Mouse (Mus musculus) hindbrain, postnatal 0 days (tissue): ENCODE data around the gene Shc2. TPM values are rescaled to one million over a fixed set of nuclear protein-coding genes. Genes with fewer than 3 reads are reported as not detected.

Source experiments
- ATAC-seq: fragments of 200-750 bp; cut with Nextera tagmentation; 2 replicates; pipeline ENCODE4 v1.8.0; 2017; ENCODE audit warnings: mild to moderate bottlenecking, moderate TSS enrichment, moderate library complexity
- DNase-seq: peaks from one replicate; pipeline ENCODE4 v3.0.0-alpha.2; 2015; ENCODE audit warnings: low spot score
- H3K27ac ChIP-seq: fragments of 300-500 bp; sonication (generic); 2 replicates; pipeline ENCODE4 v1.5.1; 2014; ENCODE audit warnings: mild to moderate bottlenecking
- H3K27me3 ChIP-seq: fragments of 300-500 bp; sonication (generic); 2 replicates; pipeline ENCODE4 v1.6.1; 2014; ENCODE audit warnings: low read length, mixed read lengths; ENCODE audit not compliant: insufficient read depth
- H3K36me3 ChIP-seq: fragments of 300-500 bp; sonication (generic); 2 replicates; pipeline ENCODE4 v1.6.1; 2014; ENCODE audit warnings: low read length, mixed read lengths; ENCODE audit not compliant: insufficient read depth
- H3K4me1 ChIP-seq: fragments of 300-500 bp; sonication (generic); 2 replicates; pipeline ENCODE4 v1.6.1; 2014; ENCODE audit warnings: antibody characterized with exemption, low read length, mixed read lengths; ENCODE audit not compliant: insufficient read depth
- H3K4me2 ChIP-seq: fragments of 300-500 bp; sonication (generic); 2 replicates; pipeline ENCODE4 v1.6.1; 2014; ENCODE audit warnings: low read depth, mild to moderate bottlenecking, low read length, moderate library complexity, mixed read lengths
- H3K4me3 ChIP-seq: fragments of 300-500 bp; sonication (generic); 2 replicates; pipeline ENCODE4 v1.5.1; 2014; ENCODE audit warnings: low read length
- H3K9ac ChIP-seq: fragments of 300-500 bp; sonication (generic); replicated peaks from 2 replicates; pipeline ENCODE4 v1.6.1; 2014; ENCODE audit warnings: mild to moderate bottlenecking, low read length, moderate library complexity, mixed read lengths
- H3K9me3 ChIP-seq: fragments of 300-500 bp; sonication (generic); 2 replicates; pipeline ENCODE4 v1.6.1; 2016; ENCODE audit warnings: low read length, mixed read lengths
- CTCF ChIP-seq: IDR thresholded peaks from 2 replicates; pipeline ENCODE4 v1.5.1; 2016; ENCODE audit warnings: antibody characterized with exemption, control low read depth, low read depth
- WGBS: fragments of 180-500 bp; shearing (Covaris S2); extraction: QIAGEN DNeasy Blood & Tissue Kit; methylation state at CpG from one replicate; pipeline ENCODE4 v1.1.7; 2014; 5-methylcytosine and 5-hydroxymethylcytosine counted together
- polyA plus RNA-seq: library from polyadenylated mRNA; unstranded; fragments of >200 nt; fragmentation: Nextera tagmentation; extraction: Ambion mirVana; gene quantifications from 2 replicates; pipeline ENCODE4 v1.2.1, GENCODE M21; 2015
- total RNA-seq: library from RNA; depleted of rRNA; stranded (reverse); fragments of >200 nt; gene quantifications from 2 replicates; pipeline ENCODE4 v1.2.3, GENCODE M21; 2014; rRNA removed

Gene Shc2
- total and polyA plus RNA-seq, 2 experiments from 2014 or later: 21.3 to 66.2 TPM

- DNase-seq: no peak
- 89% methylated on average over 6 of the region's 6 CpGs for WGBS
- no peaks in the 10 kb centered on the region for H3K4me1 ChIP-seq
- H3K4me2 ChIP-seq: no peak overlapping the region
- H3K36me3 ChIP-seq: no peaks in the 10 kb centered on the region
- no peaks in the 10 kb centered on the region for H3K27me3 ChIP-seq
- no peak overlapping the region for H3K4me3 ChIP-seq
- no peaks in the 10 kb centered on the region for H3K9me3 ChIP-seq
- ATAC-seq: no peak
- no peak for TF ChIP-seq CTCF
- H3K9ac ChIP-seq: no peak overlapping the region
- H3K27ac ChIP-seq: no peak overlapping the region
These were observed 62.9 kb downstream of the Shc2 start for GRCm38 (mm10) chr10:79574796-79575195.

DNA sequence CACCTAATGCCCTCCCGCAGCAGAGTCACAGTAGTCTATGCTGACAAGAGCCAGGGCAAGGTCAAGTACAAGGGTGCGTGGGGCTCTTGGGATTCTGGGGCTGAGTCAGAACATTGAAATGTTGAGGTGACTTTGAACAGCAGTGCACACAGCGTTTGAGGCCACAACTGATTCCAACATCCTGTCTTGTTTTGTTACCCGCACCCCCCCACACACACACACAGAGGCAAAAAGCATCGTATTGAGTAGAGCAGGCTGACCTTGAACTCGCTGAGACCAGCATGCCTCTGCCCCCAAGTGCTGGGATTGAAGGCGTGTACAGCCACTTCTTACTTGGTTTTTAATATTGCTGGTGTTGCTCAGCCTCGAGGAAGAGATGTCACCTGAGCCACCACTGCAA, 63.4 kb downstream of the Shc2 start:
- no peak overlapping the region for H3K9ac ChIP-seq
- no peak overlapping the region for H3K4me3 ChIP-seq
- ATAC-seq: no peak
- no peak for TF ChIP-seq CTCF
- H3K4me1 ChIP-seq: no peaks in the 10 kb centered on the region
- H3K36me3 ChIP-seq: no peaks in the 10 kb centered on the region
- no peak for DNase-seq
- H3K27ac ChIP-seq: no peak overlapping the region
- H3K27me3 ChIP-seq: no peaks in the 10 kb centered on the region
- 87% methylated on average over 8 of the region's 8 CpGs for WGBS
- no peaks in the 10 kb centered on the region for H3K9me3 ChIP-seq
- no peak overlapping the region for H3K4me2 ChIP-seq

- H3K9me3 ChIP-seq: no peaks in the 10 kb centered on the region
- no peaks in the 10 kb centered on the region for H3K27me3 ChIP-seq
- DNase-seq: no peak
- H3K4me1 ChIP-seq: no peaks in the 10 kb centered on the region
- no peak overlapping the region for H3K4me3 ChIP-seq
- WGBS: 81% methylated on average over 6 of the region's 6 CpGs
- TF ChIP-seq CTCF: no peak
- no peaks in the 10 kb centered on the region for H3K36me3 ChIP-seq
- no peak overlapping the region for H3K4me2 ChIP-seq
- no peak for ATAC-seq
- no peak overlapping the region for H3K9ac ChIP-seq
- no peak overlapping the region for H3K27ac ChIP-seq
These were observed 64.1 kb downstream of the Shc2 start for GRCm38 (mm10) chr10:79573611-79574010.

DNA sequence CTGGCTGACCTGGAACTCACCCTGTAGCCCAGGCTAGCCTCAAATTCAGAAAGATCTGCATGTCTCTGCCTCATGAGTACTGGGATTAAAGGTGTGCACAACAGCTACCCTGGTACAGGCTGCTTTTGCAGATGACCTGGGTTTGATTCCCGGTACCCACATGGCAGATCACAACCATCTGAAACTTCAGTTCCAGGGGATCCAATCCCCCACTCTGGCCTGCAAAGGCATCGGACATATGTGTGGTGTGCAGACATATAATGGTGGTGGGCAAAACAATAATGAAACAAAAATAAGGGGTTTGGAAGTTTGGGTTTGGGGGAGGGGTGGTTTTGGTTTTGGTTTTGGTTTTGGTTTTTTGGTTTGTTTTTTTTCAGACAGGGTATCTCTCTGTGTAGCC, 66.4 kb downstream of the Shc2 start:
- no peak overlapping the region for H3K4me3 ChIP-seq
- no peaks in the 10 kb centered on the region for H3K27me3 ChIP-seq
- no peak overlapping the region for H3K27ac ChIP-seq
- H3K9ac ChIP-seq: no peak overlapping the region
- 93% methylated on average over 2 of the region's 2 CpGs for WGBS
- no peaks in the 10 kb centered on the region for H3K36me3 ChIP-seq
- no peak for DNase-seq
- ATAC-seq: no peak
- no peaks in the 10 kb centered on the region for H3K9me3 ChIP-seq
- H3K4me2 ChIP-seq: no peak overlapping the region
- TF ChIP-seq CTCF: no peak
- H3K4me1 ChIP-seq: no peaks in the 10 kb centered on the region

- H3K4me1 ChIP-seq: no peaks in the 10 kb centered on the region
- no peaks in the 10 kb centered on the region for H3K36me3 ChIP-seq
- no peak for TF ChIP-seq CTCF
- no peak overlapping the region for H3K4me3 ChIP-seq
- H3K27ac ChIP-seq: no peak overlapping the region
- H3K27me3 ChIP-seq: no peaks in the 10 kb centered on the region
- no peak overlapping the region for H3K4me2 ChIP-seq
- DNase-seq: no peak
- WGBS: 93% methylated on average over 5 of the region's 5 CpGs
- no peak overlapping the region for H3K9ac ChIP-seq
- no peaks in the 10 kb centered on the region for H3K9me3 ChIP-seq
- no peak for ATAC-seq
These were observed 67.8 kb downstream of the Shc2 start for GRCm38 (mm10) chr10:79569921-79570320.

Other genes with a start within 250 kb of the Shc2 start
- gene Vmn2r83, start 169.2 kb downstream of the Shc2 start, total RNA-seq: not detected in 2 replicates
- 0.04 TPM in 1 of 2 replicates, not detected in the other for gene Vmn2r83, start 169.2 kb downstream of the Shc2 start, polyA plus RNA-seq
- 30.3 and 38.0 TPM in 2 replicates for gene Plpp2, start 104.1 kb downstream of the Shc2 start, total RNA-seq
- 16.9 and 17.7 TPM in 2 replicates for gene Plpp2, start 104.1 kb downstream of the Shc2 start, polyA plus RNA-seq
- 115 and 126 TPM in 2 replicates for gene Mier2, start 82.7 kb downstream of the Shc2 start, total RNA-seq
- gene Mier2, start 82.7 kb downstream of the Shc2 start, polyA plus RNA-seq: 36.3 and 37.5 TPM in 2 replicates
- not detected in 2 replicates for gene Theg, start 50.6 kb downstream of the Shc2 start, total RNA-seq
- not detected in 2 replicates for gene Theg, start 50.6 kb downstream of the Shc2 start, polyA plus RNA-seq
- gene C2cd4c, start 23.9 kb downstream of the Shc2 start, total RNA-seq: 31.9 and 37.6 TPM in 2 replicates
- gene C2cd4c, start 23.9 kb downstream of the Shc2 start, polyA plus RNA-seq: 1.0 and 1.1 TPM in 2 replicates
- gene Odf3l2, start 7.8 kb upstream of the Shc2 start, total RNA-seq: 0.42 and 2.0 TPM in 2 replicates
- 0.60 and 0.71 TPM in 2 replicates for gene Odf3l2, start 7.8 kb upstream of the Shc2 start, polyA plus RNA-seq
- gene Madcam1, start 26.6 kb upstream of the Shc2 start, total RNA-seq: 0.90 and 2.1 TPM in 2 replicates
- gene Madcam1, start 26.6 kb upstream of the Shc2 start, polyA plus RNA-seq: 0.98 and 1.4 TPM in 2 replicates
- gene Tpgs1, start 31.5 kb upstream of the Shc2 start, total RNA-seq: 117 and 135 TPM in 2 replicates
- 132 and 133 TPM in 2 replicates for gene Tpgs1, start 31.5 kb upstream of the Shc2 start, polyA plus RNA-seq
- gene Cdc34, start 44.3 kb upstream of the Shc2 start, total RNA-seq: 65.1 and 76.7 TPM in 2 replicates
- 69.8 and 71.3 TPM in 2 replicates for gene Cdc34, start 44.3 kb upstream of the Shc2 start, polyA plus RNA-seq
- 0.22 and 0.63 TPM in 2 replicates for gene Gzmm, start 51.1 kb upstream of the Shc2 start, total RNA-seq
- 1.2 TPM in 2 replicates for gene Gzmm, start 51.1 kb upstream of the Shc2 start, polyA plus RNA-seq
- 1,127 and 1,151 TPM in 2 replicates for gene Bsg, start 66.6 kb upstream of the Shc2 start, total RNA-seq
- gene Bsg, start 66.6 kb upstream of the Shc2 start, polyA plus RNA-seq: 1,243 and 1,259 TPM in 2 replicates
- 92.6 and 101 TPM in 2 replicates for gene Hcn2, start 78.7 kb upstream of the Shc2 start, total RNA-seq
- 5.5 and 6.6 TPM in 2 replicates for gene Hcn2, start 78.7 kb upstream of the Shc2 start, polyA plus RNA-seq
- 30.4 and 36.5 TPM in 2 replicates for gene Polrmt, start 108.7 kb upstream of the Shc2 start, total RNA-seq
- gene Polrmt, start 108.7 kb upstream of the Shc2 start, polyA plus RNA-seq: 29.7 and 32.6 TPM in 2 replicates
- 1.3 and 2.2 TPM in 2 replicates for gene Fgf22, start 117.2 kb upstream of the Shc2 start, total RNA-seq
- 3.8 and 5.1 TPM in 2 replicates for gene Fgf22, start 117.2 kb upstream of the Shc2 start, polyA plus RNA-seq
- gene Rnf126, start 129.0 kb upstream of the Shc2 start, total RNA-seq: 112 and 120 TPM in 2 replicates
- gene Rnf126, start 129.0 kb upstream of the Shc2 start, polyA plus RNA-seq: 108 and 119 TPM in 2 replicates
- gene Fstl3, start 139.4 kb upstream of the Shc2 start, total RNA-seq: 2.6 and 3.3 TPM in 2 replicates
- gene Fstl3, start 139.4 kb upstream of the Shc2 start, polyA plus RNA-seq: 3.1 and 3.2 TPM in 2 replicates
- 0.54 and 1.8 TPM in 2 replicates for gene Prss57, start 153.0 kb upstream of the Shc2 start, total RNA-seq
- 0.13 and 0.33 TPM in 2 replicates for gene Prss57, start 153.0 kb upstream of the Shc2 start, polyA plus RNA-seq
- 156 and 157 TPM in 2 replicates for gene Palm, start 155.7 kb upstream of the Shc2 start, total RNA-seq
- 221 and 242 TPM in 2 replicates for gene Palm, start 155.7 kb upstream of the Shc2 start, polyA plus RNA-seq
- gene Misp, start 183.1 kb upstream of the Shc2 start, total RNA-seq: 0.05 and 0.22 TPM in 2 replicates
- 0.33 TPM in 1 of 2 replicates, not detected in the other for gene Misp, start 183.1 kb upstream of the Shc2 start, polyA plus RNA-seq
- gene Ptbp1, start 216.5 kb upstream of the Shc2 start, total RNA-seq: 166 and 173 TPM in 2 replicates
- 58.9 and 65.5 TPM in 2 replicates for gene Ptbp1, start 216.5 kb upstream of the Shc2 start, polyA plus RNA-seq
- 9.4 and 20.5 TPM in 2 replicates for gene Prtn3, start 236.6 kb upstream of the Shc2 start, total RNA-seq
- gene Prtn3, start 236.6 kb upstream of the Shc2 start, polyA plus RNA-seq: 11.6 and 11.8 TPM in 2 replicates
- gene Plppr3, start 236.7 kb upstream of the Shc2 start, total RNA-seq: 487 and 541 TPM in 2 replicates
- 268 and 283 TPM in 2 replicates for gene Plppr3, start 236.7 kb upstream of the Shc2 start, polyA plus RNA-seq
- gene Elane, start 248.3 kb upstream of the Shc2 start, total RNA-seq: not detected in 2 replicates
- gene Elane, start 248.3 kb upstream of the Shc2 start, polyA plus RNA-seq: 0.24 TPM in 1 of 2 replicates, not detected in the other